Mouse (Mus musculus) midbrain, embryonic 11.5 days (tissue): Measurements from ENCODE around the gene Acvr1. TPM values are rescaled to one million over a fixed set of nuclear protein-coding genes. Genes with fewer than 3 reads are reported as not detected.

Source experiments
- ATAC-seq: fragments of 200-750 bp; cut with Nextera tagmentation; 2 replicates; pipeline ENCODE4 v1.8.0; 2017; ENCODE audit warnings: moderate TSS enrichment, moderate library complexity; ENCODE audit not compliant: low FRiP score
- DNase-seq: peaks from one replicate; pipeline ENCODE4 v3.0.0; 2015; ENCODE audit warnings: low spot score; ENCODE audit errors: missing footprints
- H3K27ac ChIP-seq: fragments of 300-500 bp; sonication (generic); 2 replicates; pipeline ENCODE4 v1.5.1; 2014; ENCODE audit warnings: low read depth, low read length
- H3K27me3 ChIP-seq: fragments of 300-500 bp; sonication (generic); 2 replicates; pipeline ENCODE4 v1.6.1; 2014; ENCODE audit warnings: mild to moderate bottlenecking, low read length, moderate library complexity, mixed read lengths; ENCODE audit not compliant: control insufficient read depth, insufficient read depth
- H3K36me3 ChIP-seq: fragments of 300-500 bp; sonication (generic); 2 replicates; pipeline ENCODE4 v1.6.1; 2014; ENCODE audit warnings: mild to moderate bottlenecking, low read length, moderate library complexity, mixed read lengths; ENCODE audit not compliant: control insufficient read depth, insufficient read depth
- H3K4me1 ChIP-seq: fragments of 300-500 bp; sonication (generic); 2 replicates; pipeline ENCODE4 v1.6.1; 2014; ENCODE audit warnings: low read length; ENCODE audit not compliant: control insufficient read depth, insufficient read depth
- H3K4me2 ChIP-seq: fragments of 300-500 bp; sonication (generic); 2 replicates; pipeline ENCODE4 v1.6.1; 2014; ENCODE audit warnings: mild to moderate bottlenecking, moderate library complexity
- H3K4me3 ChIP-seq: fragments of 300-500 bp; sonication (generic); 2 replicates; pipeline ENCODE4 v1.5.1; 2014; ENCODE audit warnings: low read depth, low read length
- H3K9ac ChIP-seq: fragments of 300-500 bp; sonication (generic); 2 replicates; pipeline ENCODE4 v1.6.1; 2014; ENCODE audit warnings: low read length
- H3K9me3 ChIP-seq: fragments of 300-500 bp; sonication (generic); 2 replicates; pipeline ENCODE4 v1.6.1; 2016; ENCODE audit warnings: low read length; ENCODE audit not compliant: control insufficient read depth
- WGBS: fragments of 180-500 bp; shearing (Covaris S2); extraction: QIAGEN DNeasy Blood & Tissue Kit; methylation state at CpG from one replicate; pipeline ENCODE4 v1.1.7; 2014; 5-methylcytosine and 5-hydroxymethylcytosine counted together
- polyA plus RNA-seq: library from polyadenylated mRNA; unstranded; fragments of >200 nt; fragmentation: Nextera tagmentation; extraction: Ambion mirVana; gene quantifications from 2 replicates; pipeline ENCODE4 v1.2.1, GENCODE M21; 2014

Gene Acvr1
- polyA plus RNA-seq, 1 experiment from 2014 or later = 4.9 TPM

- ATAC-seq = no peak
Measured at GRCm38 (mm10) chr2:58403481-58403880, 163.5 kb downstream of the Acvr1 start.

DNA sequence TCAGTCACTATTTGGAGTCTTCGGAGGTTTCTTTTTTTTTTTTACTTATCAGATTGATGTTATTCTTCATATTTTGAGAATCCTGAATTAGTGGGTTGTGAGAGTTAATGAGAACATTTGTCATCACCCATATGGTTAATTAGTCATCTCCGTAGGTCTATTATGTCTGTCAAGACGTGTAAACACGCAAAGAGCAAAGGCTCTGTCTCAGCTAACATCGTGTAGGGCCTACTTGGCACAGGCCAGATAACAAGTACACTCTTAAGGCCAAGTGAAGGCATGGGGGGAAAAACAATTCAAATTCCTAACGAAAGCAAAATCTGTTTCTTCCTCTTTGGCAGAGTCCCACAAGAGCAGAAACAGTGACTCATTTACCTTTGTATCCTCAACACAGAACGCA, 178.4 kb downstream of the Acvr1 start:
- DNase-seq (no peak), ATAC-seq (no peak)
- H3K9me3 ChIP-seq = no peaks in the 10 kb centered on the region
- no peak overlapping the region for H3K27ac ChIP-seq
- no peaks in the 10 kb centered on the region for H3K27me3 ChIP-seq
- H3K4me3 ChIP-seq = no peak overlapping the region
- no peak overlapping the region for H3K9ac ChIP-seq
- H3K4me1 ChIP-seq = no peaks in the 10 kb centered on the region
- 89% methylated on average over 7 of the region's 7 CpGs for WGBS
- no peak overlapping the region for H3K4me2 ChIP-seq
- no peaks in the 10 kb centered on the region for H3K36me3 ChIP-seq

More at GRCm38 (mm10) chr2:58403481-58403880, 163.5 kb downstream of the Acvr1 start:
- DNase-seq = no peak
- WGBS = 82% methylated on average over 2 of the region's 2 CpGs
- Histone ChIP-seq H3K27ac (no peak overlapping the region), H3K36me3 (no peaks in the 10 kb centered on the region), H3K4me3 (no peak overlapping the region), H3K4me1 (no peaks in the 10 kb centered on the region), H3K9ac (no peak overlapping the region), H3K9me3 (no peaks in the 10 kb centered on the region), H3K4me2 (no peak overlapping the region), H3K27me3 (no peaks in the 10 kb centered on the region)

DNA sequence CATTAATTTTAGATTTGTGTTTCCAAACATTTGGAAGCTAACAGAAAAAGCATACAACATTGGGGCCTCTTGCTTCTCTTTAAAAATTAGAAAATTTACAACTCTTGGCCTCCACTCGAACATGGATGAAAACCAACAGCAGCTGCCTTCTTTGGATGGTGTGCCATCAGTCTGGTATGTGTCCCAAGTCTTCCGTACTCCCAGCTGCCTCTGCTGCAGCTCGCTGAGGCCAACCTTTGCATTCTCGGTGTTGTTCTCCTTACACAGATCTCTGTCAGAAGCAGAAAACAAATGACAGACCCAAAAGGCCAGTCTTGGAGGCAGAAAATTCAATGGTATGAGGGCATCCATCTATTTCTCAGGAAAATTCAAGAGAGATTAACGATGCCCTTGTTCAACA, 186.9 kb downstream of the Acvr1 start:
- Histone ChIP-seq H3K9ac (no peak overlapping the region), H3K4me1 (no peaks in the 10 kb centered on the region), H3K4me3 (no peak overlapping the region), H3K27ac (no peak overlapping the region), H3K27me3 (no peaks in the 10 kb centered on the region), H3K36me3 (no peaks in the 10 kb centered on the region), H3K4me2 (no peak overlapping the region), H3K9me3 (no peaks in the 10 kb centered on the region)
- WGBS = 91% methylated on average over 5 of the region's 5 CpGs
- no peak for DNase-seq
- no peak for ATAC-seq

GRCm38 (mm10) chr2:58379475-58379874, 187.5 kb downstream of the Acvr1 start:
- Histone ChIP-seq H3K9me3 (no peaks in the 10 kb centered on the region), H3K4me2 (no peak overlapping the region), H3K27me3 (no peaks in the 10 kb centered on the region), H3K27ac (no peak overlapping the region), H3K4me1 (no peaks in the 10 kb centered on the region), H3K4me3 (no peak overlapping the region), H3K36me3 (no peaks in the 10 kb centered on the region), H3K9ac (no peak overlapping the region)
- DNase-seq = no peak
- WGBS = 79% methylated on average over 1 of the region's 1 CpGs
- no peak for ATAC-seq

DNA sequence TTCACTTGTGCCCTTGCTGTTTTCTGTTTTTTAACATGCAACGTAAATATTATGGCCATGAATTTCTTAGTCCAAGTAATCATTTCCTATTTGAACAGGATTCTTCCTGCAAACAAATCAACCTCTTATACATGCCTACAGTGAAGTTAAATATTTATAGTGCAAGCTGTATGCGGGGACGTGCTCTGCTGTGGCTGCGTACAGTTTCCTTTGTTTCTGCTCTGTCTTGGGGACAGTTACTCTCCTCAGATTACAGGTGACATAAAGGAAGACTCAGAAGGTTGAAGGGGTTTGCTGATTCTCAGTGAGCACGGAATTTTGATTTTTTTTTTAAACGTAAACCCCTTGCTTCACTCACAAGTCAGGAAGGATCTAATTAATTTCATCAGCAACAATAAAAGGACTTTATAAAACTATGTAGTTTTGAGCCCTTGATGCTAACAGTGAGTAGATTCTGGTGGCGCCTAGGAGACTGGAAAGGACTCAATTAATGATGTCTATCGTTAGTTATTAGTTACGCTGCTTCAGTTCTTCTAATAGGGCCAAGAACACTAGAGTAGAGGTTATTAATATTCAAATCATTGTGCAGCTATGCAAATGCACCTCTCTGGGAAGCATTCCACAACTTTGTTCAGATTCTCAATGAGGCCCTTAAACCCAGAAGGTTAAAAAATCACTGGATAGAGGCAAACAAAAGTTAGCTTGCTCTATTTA, 189.4 kb downstream of the Acvr1 start:
- Histone ChIP-seq H3K27ac (no peak overlapping the region), H3K4me1 (no peaks in the 10 kb centered on the region), H3K4me3 (no peak overlapping the region), H3K27me3 (no peaks in the 10 kb centered on the region), H3K4me2 (no peak overlapping the region), H3K9me3 (no peaks in the 10 kb centered on the region), H3K36me3 (no peaks in the 10 kb centered on the region), H3K9ac (no peak overlapping the region)
- ATAC-seq (no peak), DNase-seq (no peak)
- 81% methylated on average over 9 of the region's 9 CpGs for WGBS

GRCm38 (mm10) chr2:58366196-58366595, 200.8 kb downstream of the Acvr1 start:
- Histone ChIP-seq H3K36me3 (no peaks in the 10 kb centered on the region), H3K27ac (no peak overlapping the region), H3K9ac (no peak overlapping the region), H3K4me2 (no peak overlapping the region), H3K4me3 (no peak overlapping the region), H3K4me1 (no peaks in the 10 kb centered on the region), H3K27me3 (no peaks in the 10 kb centered on the region), H3K9me3 (no peaks in the 10 kb centered on the region)
- DNase-seq (no peak), ATAC-seq (no peak)
- 65% methylated on average over 3 of the region's 3 CpGs for WGBS

- H3K36me3 ChIP-seq = no peaks in the 10 kb centered on the region
- 83% methylated on average over 3 of the region's 3 CpGs for WGBS
- ATAC-seq = no peak
- no peak overlapping the region for H3K4me3 ChIP-seq
- H3K9me3 ChIP-seq = no peaks in the 10 kb centered on the region
- DNase-seq = no peak
- peaks cover 13% of the 10 kb centered on the region for H3K27me3 ChIP-seq
- H3K27ac ChIP-seq = no peak overlapping the region
- H3K4me1 ChIP-seq = peaks cover 4% of the 10 kb centered on the region
- no peak overlapping the region for H3K4me2 ChIP-seq
- H3K9ac ChIP-seq = no peak overlapping the region
Measured at GRCm38 (mm10) chr2:58361361-58362046, 205.5 kb downstream of the Acvr1 start.

DNA sequence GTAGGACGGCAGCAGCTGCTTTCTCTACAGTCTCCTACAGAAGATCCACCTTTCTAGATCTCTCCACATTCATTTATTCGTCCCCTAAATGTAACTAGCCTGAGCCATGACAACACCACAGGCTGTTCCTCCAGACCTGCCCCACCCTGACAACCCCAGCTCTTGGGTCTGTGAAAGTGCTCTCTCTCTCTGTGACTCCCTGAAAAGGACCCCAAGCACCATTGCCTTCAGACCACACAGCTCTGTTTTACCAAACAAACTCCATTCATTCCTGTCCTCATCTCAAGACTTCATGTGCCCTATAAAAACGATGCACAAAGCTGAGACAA, 208.9 kb downstream of the Acvr1 start:
- peaks cover 4% of the 10 kb centered on the region for H3K4me1 ChIP-seq
- no peak overlapping the region for H3K9ac ChIP-seq
- H3K27ac ChIP-seq = no peak overlapping the region
- DNase-seq (no peak), ATAC-seq (peak; percentile 51)
- H3K4me2 ChIP-seq = peak overlapping the region; percentile 97
- WGBS = 15% methylated on average over 3 of the region's 3 CpGs
- no peaks in the 10 kb centered on the region for H3K36me3 ChIP-seq
- peak overlapping the region; percentile 50 for H3K4me3 ChIP-seq
- no peaks in the 10 kb centered on the region for H3K9me3 ChIP-seq
- H3K27me3 ChIP-seq = peaks cover 13% of the 10 kb centered on the region

- Histone ChIP-seq H3K9me3 (no peaks in the 10 kb centered on the region), H3K27me3 (peaks cover 13% of the 10 kb centered on the region), H3K27ac (no peak within 1 kb of the TSS), H3K4me1 (peaks cover 4% of the 10 kb centered on the region), H3K9ac (peak within 1 kb of the TSS; percentile 31; the same call in 1 of the 2 replicates), H3K4me2 (peak within 1 kb of the TSS; percentile 97), H3K4me3 (peak within 1 kb of the TSS; percentile 50), H3K36me3 (no peaks in the 10 kb centered on the region)
- peak; percentile 94 for DNase-seq
- peak; percentile 82 for ATAC-seq
- under 1% methylated on average over 42 of the region's 65 CpGs for WGBS
Measured at GRCm38 (mm10) chr2:58357414-58358131, 209.4 kb downstream of the Acvr1 start, which contains the start of gene Acvr1c. Gene Acvr1c, minus strand, starts transcription at chr2:58357895.
